Mouse (Mus musculus): Measurements from ENCODE around the gene Aoc3.

Gene Aoc3

DNA sequence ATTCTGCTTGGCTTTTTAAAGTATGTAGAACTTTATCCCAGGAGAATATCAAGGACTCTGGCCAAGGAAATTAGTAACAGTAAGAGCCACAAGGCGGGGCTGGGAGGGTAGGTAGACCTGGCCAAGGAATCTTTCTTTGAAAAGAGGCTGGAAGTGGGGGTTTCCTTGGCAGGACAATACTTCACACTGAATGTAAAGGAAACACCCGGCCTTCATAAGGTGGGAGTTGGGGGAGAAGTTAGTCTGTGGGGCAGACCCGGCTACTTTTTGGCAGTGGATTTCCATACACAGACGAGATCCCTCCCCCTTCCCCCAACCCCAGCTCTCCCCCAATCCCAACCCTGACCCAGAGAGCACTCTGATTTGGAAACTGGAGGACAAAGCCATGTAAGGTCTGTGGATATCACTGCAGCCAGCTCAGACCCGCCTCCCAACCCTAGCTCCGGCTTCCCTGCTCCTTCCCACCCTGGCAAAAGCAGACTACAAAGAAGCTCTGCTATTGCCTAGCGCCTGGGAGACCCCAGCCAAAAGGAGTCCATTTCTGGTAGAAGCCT is at the start of gene Aoc3:
TSS of gene Aoc3 (plus strand) at position 235 of the 554 bp plus-strand sequence.
- no peak for TF ChIP-seq GATA4 (IDR thresholded peaks at IDR 0.05; ENCODE audit: insufficient replicate concordance, low read length)

DNA sequence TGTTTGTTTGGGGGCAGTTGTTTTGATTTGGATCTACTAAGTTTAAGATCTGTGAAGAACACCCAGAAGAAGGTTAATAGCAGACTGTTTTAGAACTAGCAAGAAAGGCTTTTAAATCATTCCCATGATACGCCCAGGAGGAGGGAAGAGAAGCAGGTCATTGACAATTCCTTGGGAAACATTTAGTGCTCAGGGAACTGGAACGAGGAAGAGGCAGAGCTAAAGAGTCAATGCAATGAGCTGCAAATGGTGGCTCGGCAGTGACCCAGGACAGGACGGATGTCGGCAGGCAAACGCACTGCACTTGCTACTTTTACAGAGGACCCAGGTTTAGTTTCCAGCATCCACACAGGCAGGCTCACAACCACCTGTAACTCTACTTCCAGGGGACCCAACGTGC is 49.6 kb upstream of the Aoc3 start:
- TF ChIP-seq GATA4 (IDR thresholded peaks at IDR 0.05; ENCODE audit: insufficient replicate concordance, low read length) = no peak

DNA sequence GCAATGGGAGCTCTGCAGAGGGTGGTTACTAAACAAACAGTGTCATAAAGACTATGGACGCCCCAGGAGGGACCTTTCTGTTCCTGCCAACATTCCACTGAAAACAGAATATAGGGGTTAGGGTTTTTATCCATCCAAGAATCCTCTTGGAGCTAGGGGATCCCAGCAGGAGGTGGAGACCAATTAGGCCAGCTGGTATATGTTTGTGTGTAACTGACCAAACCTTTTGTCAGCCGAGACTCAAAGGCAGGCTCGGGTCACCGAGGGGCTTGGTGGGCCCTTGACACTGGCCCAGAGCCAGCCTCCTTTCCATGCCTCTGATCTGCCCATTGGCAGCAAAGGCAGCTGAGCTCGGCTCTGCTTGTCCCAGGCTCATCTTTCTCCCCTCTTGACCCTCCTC is 47.5 kb upstream of the Aoc3 start:
- no peak for TF ChIP-seq GATA4 (IDR thresholded peaks at IDR 0.05; ENCODE audit: insufficient replicate concordance, low read length)

DNA sequence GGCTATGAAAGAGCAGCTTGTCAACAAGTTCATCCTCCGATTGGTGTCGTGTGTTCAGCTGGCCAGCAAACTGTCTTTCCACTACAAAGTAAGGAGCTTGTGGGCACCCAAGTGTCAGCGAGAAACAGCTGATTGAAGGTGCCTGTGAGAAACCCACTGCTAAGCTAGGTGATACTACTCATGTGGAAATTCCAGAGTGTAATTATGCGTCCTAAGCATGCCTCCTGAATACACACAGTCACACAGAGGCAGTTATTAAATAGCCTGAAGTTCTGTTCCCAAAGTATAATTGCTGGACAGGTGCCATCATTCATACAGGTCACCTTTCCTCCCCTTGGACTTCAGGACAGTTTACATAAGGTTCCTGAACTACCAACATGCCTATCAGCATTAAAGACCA is 46.6 kb upstream of the Aoc3 start:
- no peak for TF ChIP-seq GATA4 (IDR thresholded peaks at IDR 0.05; ENCODE audit: insufficient replicate concordance, low read length)

DNA sequence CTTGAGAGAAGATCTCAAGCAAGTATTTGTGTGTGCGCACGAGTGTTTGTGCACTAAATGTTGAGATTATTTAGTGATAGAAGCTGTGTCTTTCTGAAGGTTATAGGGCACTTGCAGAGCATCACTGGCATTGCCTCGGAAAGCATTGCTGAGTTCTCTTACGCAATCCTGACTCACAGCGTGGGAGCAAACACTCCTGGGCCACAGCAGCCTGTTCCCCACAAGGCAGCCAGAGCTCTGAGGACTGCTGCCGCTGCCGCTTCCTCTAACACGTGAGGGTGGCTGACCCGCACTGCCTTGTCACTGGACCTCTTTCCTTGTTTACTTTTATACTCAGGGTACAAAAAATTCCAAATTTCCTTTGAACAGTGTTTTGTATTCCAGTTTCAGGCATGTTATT is 43.1 kb upstream of the Aoc3 start:
- TF ChIP-seq GATA4 (IDR thresholded peaks at IDR 0.05; ENCODE audit: insufficient replicate concordance, low read length) = no peak

DNA sequence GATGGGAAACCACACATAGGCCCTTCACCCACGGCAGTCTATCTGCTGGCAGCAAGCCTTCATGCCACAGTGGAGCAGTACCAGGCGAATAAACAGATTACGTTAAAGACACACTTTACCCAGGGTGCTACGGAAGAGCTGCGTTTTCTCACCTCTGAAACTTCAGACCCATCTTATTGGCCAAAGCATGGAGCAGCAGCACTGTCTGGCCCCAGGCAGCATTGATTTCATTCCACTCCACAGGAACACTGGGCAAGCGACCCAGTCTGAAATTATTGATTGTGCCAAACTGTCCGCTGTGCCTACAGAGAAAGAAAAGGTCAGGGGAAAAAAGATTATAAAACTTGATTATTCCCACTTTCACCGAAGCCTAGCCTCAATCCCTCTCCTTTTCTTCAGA is 39.2 kb upstream of the Aoc3 start:
- no peak for TF ChIP-seq GATA4 (IDR thresholded peaks at IDR 0.05; ENCODE audit: insufficient replicate concordance, low read length)

DNA sequence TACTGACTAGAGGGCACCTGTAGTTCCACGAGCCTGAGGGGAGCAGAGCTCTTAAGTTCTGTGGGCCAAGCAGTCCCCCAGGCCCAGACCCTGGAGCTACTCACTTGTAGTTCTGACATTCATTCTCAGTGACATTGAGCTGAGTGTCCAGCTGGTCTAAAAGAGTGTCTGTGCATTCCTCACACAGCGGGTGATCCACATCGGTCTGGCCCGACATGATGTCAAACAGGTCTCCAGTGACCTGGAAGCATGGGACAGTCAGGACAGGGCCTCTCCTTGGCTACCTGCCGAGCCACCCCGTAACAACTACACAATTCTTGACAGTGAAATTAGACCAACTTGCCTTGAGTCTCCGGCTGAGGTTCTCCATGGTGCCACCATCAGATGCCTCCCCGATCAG is 35.2 kb upstream of the Aoc3 start:
- TF ChIP-seq GATA4 (IDR thresholded peaks at IDR 0.05; ENCODE audit: insufficient replicate concordance, low read length) = no peak

DNA sequence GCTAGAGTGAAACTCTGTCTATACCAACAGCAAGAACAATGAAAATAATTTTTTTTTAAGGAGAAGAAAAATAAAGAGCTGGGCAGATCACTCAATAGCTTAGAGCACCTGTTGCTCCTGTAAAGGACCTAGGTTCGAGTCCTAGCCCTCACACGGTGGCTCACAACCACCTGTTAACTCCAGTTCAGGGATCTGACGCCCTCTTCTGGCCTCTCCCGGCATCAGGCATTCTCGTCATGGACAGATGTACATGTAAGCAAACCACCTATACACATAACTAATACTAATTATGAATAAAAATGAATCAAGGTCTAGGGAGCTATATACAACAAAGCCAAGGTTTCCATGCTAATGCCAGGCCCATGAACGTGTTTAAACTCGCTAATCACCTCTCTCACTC is 29.5 kb upstream of the Aoc3 start:
- no peak for TF ChIP-seq GATA4 (IDR thresholded peaks at IDR 0.05; ENCODE audit: insufficient replicate concordance, low read length)

DNA sequence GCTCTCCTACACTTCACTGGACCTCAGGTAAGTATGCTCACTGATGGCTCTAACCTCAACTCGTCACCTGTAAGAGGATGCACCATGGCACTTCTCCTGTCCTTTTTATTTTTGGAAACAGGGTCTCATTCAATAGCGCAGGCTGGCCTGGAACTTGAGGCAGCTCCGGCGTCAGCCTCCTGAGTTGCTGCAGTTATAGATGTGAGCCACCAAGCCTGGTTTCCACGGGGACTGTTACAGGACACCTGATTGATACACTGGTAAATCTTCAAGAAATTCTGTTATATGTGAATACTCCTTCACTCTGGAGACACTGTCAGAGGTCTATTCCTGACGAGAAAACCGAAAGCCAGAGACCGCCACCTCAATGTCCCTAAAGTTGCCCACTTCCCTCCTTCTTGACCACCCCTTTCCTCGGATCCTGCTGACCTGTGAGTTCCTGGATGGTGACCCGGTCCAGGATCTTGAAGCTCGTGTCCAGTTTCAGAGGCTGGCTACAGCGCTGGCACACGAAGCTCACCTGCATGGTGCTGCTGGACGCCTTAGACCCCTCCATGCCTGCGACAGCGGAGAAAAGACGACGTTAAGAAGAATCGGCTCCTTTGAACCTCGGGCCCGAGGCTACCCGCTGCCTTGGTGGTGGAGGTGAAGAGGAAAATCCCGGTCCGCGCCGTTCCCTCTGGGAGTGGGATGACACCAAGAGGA is 29.0 kb upstream of the Aoc3 start:
- no peak for TF ChIP-seq GATA4 (IDR thresholded peaks at IDR 0.05; ENCODE audit: insufficient replicate concordance, low read length)

DNA sequence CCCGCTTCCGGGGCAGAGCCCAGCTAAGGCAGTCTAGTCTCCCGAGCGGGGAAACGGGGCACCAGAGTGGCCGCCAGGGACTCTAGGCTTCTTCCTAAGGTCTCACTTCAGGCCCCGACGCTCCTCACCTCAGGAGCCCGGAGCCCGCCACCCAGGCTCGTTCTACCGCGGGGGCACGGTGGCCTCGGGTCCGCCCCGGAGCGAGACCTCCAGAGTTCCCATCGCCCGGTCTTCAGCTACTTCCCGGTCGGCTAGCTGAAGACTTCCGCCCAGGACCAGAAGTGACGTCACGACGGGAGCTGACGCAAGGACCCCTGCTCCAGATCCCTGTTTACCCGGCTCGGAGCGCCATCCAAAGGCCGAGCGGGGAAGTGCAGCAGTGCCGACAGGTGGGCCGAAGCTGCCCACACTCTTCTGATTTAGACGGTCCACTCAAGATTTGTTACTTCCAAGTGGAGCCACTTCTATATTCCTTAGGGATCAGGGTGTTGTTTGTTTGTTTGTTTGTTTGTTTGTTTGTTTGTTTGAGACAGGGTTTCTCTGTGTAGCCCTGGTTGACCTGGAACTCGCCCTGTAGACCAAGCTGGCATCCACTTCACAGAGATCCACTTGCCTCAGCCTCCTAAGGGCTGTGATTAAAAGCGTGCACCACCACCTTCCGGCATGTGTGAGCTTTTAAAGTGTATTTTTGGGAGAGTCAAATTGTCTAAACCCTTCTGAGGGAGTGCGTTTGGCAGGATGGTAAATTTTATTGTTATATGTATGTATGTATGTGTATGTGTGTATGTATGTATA is 28.2 kb upstream of the Aoc3 start, which contains the start of gene Becn1:
TSS of gene Becn1 (minus strand) at position 283 of the 795 bp plus-strand sequence.
- TF ChIP-seq GATA4 (IDR thresholded peaks at IDR 0.05; ENCODE audit: insufficient replicate concordance, low read length) = no peak

DNA sequence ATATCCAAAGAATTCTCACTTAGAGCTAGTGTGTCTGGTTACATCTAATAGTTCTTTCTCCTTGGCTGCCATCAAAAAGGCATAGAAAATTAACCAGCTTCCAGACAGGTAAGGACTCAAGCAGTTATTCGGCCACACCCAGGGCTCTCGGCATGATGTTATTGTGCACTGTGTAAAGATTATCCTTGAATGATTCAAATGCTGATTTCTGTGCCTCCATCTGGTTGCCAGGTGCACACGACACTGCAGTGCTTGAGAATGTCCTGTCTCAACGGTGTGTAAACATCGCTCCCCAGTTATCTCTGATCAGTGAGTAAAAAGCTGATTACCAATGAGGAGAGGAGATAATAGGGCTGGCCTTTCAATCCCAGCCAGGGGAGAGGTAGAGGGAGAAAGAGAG is 22.7 kb upstream of the Aoc3 start:
- TF ChIP-seq GATA4 (IDR thresholded peaks at IDR 0.05; ENCODE audit: insufficient replicate concordance, low read length) = no peak

DNA sequence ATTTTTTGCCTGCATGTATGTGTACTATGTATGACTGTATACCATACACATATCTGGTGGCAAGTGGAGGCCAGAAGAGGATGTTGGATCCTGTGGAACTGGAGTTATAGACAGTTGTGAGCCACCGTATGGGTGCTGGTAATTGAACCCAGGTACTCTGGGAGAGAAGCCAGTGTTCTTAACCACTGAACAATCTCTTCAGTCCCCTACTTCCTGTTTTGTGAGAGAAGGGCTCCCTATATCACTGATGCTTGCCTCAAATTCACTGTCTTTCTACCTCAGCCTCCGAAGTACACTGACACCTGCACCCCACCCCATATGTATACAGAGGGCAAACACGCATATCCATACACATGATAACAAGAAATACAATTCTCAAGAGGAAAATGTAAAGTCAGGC is 19.3 kb upstream of the Aoc3 start:
- no peak for TF ChIP-seq GATA4 (IDR thresholded peaks at IDR 0.05; ENCODE audit: insufficient replicate concordance, low read length)

DNA sequence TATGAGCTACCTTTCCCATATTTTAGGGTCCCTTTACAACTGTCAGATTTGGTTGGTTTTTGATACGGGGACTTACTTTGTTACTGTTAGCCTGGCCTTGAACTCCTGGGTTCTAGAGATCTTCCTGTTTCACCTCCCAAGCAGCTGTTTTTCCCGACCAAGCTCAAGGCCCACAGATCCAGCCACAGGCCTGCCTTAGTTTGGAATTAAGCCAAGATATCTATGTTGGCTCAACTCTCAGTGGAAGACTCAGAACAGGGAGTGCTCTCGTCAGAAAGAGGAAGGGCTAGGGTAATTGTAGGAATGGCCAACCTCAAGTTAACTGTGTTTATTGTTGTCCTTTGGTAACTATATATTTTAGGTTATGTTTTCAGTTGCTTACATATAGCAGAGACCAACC is 18.3 kb upstream of the Aoc3 start:
- TF ChIP-seq GATA4 (IDR thresholded peaks at IDR 0.05; ENCODE audit: insufficient replicate concordance, low read length) = no peak

DNA sequence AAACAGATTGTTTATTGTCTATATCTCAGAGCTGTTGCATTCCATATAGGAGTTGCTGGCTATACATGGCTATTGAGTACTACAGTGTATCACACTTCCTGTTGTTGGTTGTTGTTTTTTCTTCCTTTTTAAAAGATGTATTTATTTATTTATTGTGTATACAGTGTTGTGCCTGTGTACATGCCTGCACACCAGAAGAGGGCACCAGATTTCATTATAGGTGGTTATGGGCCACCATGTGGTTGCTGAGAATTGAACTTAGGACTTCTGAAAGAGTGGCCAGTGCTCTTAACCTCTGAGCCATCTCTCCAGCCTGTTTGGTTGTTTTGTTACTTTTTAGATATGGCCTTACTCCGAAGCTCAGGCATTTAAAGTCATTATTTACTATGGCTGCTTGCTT is 15.8 kb upstream of the Aoc3 start:
- TF ChIP-seq GATA4 (IDR thresholded peaks at IDR 0.05; ENCODE audit: insufficient replicate concordance, low read length) = no peak

DNA sequence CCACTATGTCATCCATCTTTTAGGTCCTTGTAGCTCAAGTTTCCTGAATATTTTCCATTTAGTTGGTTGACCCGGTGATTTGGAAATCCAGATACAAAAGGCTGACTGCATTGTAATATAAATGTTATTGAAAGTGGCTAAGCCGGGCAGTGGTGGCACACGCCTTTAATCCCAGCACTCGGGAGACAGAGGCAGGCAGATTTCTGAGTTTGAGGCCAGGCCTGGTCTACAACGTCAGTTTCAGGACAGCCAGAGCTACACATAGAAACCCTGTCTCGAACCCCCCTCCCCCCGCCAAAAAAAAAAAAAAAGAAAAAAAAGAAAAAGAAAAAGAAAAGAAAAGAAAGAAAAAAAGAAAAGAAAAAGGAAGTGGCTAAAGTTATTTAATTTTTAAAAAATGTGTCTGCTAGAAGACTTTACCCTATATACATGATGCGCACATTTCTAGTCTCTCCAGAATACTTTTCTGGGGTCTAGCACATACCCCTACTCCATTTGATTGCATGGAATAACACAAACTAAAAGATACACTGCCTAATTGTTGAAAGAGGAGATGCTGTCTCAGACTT is 15.2 kb upstream of the Aoc3 start:
- TF ChIP-seq GATA4 (IDR thresholded peaks at IDR 0.05; ENCODE audit: insufficient replicate concordance, low read length) = no peak
